Mouse (Mus musculus): Measurements from ENCODE around the gene Sema3g. TPM values are rescaled to one million over a fixed set of nuclear protein-coding genes. Genes with fewer than 3 reads are reported as not detected.

Sema3g gene
- polyA plus RNA-seq, 1 experiment = not detected

DNA sequence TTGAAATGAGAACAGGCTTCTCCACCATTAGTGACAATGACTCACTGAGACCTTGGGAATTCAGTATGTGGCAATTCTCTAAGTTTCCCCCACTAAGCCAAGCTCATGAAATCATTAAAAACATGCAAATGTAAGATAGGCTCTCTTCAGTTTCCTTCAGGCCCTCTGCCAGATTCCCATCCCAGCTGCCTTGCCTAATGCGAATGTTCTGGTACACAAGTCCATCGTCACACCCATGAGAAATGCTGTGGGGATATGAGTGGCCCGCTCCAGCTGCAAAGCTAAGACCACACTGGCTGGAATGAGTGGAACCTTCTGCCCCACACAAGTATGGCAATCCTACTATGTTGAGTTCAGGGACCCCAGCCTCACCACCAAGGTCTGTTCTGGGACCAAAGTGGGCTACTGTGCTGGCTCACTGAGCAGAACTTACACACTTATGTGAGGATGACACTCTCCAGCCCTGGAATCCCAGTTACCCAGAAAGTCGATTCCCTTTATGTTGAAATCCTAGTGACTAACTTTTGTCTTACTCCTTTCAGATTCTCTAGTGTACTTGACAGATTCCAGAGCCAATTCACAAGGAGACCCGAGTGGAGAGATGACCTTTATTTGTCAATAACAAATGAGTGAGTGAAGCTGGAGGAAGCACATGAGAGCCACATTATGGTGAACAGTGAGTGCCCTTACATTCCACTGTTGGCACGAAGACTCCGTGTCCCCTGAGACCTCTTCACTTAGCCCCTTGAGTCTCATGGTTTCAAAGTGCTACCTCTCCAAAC, 19.6 kb downstream of the Sema3g start:
- no peak for TF ChIP-seq GATA1 (IDR thresholded peaks at IDR 0.05; ENCODE audit: low read length)

DNA sequence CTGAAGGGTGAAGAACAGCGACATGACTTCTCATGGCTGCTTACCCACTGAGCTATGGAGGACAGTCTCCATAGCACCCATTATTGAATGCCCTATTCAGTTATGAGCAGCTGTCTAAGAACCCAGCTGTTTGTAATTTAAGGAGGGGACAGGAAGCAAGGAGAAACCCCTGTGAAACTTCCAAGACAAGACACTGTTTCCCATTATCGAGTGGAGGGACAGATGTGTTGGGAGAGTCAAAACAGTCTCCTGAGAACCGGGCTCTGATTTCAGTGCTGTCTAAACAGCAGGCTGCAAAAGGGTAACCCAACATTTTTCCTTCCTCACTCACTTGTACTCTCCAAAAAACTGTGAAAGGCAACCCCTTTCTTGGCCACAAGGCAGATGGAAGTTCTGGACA, 22.9 kb downstream of the Sema3g start:
- TF ChIP-seq GATA1 (IDR thresholded peaks at IDR 0.05; ENCODE audit: low read length) = no peak

DNA sequence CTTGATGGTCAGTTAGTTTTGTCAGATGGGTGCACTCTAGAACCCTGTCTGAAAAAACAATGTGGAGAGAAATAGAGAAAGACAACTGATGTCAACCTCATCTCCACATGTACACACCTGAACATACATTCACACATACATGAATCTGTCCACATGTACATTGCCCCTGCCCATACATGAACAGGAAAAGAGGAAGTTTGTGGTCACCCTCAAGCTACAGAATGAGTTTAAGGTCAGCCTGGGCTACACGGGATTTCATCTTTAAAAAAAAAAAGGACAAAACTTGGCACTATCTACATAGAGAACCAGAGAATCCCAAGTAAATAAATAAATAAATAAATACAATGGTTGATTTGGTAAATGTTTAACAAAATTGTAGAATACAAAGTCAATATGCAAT, 27.1 kb downstream of the Sema3g start:
- TF ChIP-seq GATA1 (IDR thresholded peaks at IDR 0.05; ENCODE audit: low read length) = no peak

DNA sequence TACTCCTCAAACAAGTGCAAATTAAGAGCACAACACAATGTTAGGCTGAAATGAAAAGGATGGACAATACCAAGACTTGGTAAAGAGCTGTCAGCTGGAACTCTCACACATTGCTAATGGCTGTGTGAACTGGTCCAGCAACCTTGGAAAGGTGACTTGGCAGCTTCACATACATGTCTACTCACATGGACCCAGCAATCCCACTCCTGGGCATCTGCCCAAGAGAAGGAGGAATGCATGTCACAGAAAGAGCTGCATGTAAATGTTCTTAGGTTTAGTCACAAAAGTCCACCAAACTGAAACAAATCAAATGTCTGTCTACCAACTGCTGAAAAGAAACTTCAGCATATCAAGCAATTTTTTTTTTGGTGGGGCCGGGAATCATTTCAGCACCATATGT, 28.3 kb downstream of the Sema3g start:
- no peak for TF ChIP-seq GATA1 (IDR thresholded peaks at IDR 0.05; ENCODE audit: low read length)

DNA sequence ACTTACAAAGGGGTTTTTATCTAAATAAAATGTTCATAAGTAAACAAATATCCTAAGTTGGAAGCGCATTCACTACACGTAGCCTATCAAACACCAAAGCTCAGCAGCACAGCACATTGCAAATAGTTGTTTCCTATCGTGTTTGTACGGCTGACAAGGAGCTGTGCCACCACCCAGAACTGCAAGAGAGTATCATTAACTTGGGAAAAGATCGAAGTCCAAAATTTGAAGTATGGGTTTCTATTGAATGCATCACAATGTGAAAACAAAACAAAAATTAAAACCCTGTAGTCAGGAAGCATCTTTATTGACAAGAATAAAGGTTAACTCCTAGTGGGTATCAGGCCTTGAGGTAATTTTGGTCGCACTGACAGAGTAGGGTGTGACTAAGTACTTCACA, 30.7 kb downstream of the Sema3g start:
- no peak for TF ChIP-seq GATA1 (IDR thresholded peaks at IDR 0.05; ENCODE audit: low read length)

DNA sequence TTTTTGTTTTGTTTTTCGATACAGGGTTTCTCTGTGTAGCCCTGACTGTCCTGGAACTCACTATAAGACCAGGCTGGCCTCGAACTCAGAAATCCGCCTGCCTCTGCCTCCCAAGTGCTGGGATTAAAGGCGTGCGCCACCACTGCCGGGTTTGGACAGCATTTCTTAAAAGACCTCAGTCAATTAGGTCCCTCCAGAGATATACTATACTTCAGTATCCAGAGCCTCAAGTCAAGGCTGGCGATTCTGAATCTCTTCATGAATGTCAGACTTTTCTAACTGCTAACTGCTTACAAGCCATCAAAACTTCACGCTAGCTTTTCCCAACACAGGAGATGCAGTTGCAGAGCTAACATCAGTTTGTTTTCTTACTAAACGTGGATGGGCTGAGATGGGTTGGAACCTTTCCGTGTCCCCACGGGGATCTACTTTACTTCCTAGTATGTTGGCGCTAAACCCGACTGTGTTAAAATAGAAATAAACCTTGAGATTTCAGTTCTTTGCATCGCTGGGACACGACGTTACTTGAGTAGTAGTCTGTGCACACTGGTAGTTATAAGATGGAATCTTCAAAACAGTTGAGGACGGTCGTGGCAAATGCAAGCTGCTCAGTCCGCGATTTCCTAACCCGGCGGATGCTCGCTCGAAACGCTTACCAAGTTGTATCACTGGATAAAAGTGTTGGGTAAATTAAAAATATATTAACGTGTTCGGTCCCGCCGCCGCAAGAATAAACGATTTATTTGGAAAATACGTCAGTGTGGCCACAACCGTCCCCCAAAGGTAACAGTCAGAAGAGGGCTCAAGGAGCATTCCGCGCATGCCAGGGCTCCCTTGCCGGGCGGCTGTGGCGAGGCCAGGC, 32.8 kb downstream of the Sema3g start:
- no peak for TF ChIP-seq GATA1 (IDR thresholded peaks at IDR 0.05; ENCODE audit: low read length)

DNA sequence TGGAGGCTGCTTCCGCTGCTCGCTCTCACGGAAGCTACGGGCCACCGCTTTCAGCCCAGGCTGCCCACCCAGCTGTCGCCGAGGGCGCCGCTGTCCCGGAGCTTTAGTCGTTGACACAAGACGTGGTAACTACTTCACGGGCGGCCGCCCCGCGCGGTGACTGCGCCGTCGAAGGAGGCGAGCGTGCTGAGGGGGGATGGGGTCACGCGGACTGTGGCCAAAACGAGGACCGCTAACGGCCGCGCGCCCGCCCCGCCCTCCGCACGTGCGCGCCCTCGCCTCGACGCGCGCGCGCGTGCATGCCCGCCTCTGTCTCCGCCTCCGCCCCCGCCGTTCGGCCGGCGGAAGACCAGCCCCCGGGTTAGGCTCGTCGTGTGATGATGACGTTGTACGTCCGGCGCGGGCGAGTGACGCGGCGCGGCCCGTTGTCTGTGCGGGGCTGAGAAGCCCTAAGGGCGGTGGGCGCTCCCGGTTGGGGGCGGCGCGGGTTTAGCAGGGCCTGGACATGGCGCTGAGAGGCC, 33.5 kb downstream of the Sema3g start, which contains the start of the genes Phf7 and Bap1:
Gene Phf7, minus strand, starts transcription at position 234 of the 521 bp plus-strand sequence.
Gene Bap1, plus strand, starts transcription at position 367 of the 521 bp plus-strand sequence.
- TF ChIP-seq GATA1 (IDR thresholded peaks at IDR 0.05; ENCODE audit: low read length) = no peak

DNA sequence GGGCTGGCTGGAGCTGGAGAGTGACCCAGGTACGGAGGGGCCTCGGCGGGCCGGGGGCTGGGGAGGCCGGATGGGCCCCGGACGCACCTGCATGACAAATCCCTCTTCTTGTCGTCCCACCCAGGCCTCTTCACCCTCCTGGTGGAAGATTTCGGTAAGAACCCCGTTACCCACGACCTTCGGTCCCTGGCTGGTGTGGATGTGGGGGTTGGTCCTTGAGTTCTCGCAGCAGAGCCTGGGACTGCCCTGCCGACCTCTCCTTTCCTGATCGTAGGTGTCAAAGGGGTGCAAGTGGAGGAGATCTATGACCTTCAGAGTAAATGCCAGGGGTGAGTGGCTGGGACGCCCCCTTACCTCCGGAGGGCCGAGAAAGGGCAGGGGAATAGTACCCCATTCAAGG, 34.0 kb downstream of the Sema3g start:
- TF ChIP-seq GATA1 (IDR thresholded peaks at IDR 0.05; ENCODE audit: low read length) = no peak

DNA sequence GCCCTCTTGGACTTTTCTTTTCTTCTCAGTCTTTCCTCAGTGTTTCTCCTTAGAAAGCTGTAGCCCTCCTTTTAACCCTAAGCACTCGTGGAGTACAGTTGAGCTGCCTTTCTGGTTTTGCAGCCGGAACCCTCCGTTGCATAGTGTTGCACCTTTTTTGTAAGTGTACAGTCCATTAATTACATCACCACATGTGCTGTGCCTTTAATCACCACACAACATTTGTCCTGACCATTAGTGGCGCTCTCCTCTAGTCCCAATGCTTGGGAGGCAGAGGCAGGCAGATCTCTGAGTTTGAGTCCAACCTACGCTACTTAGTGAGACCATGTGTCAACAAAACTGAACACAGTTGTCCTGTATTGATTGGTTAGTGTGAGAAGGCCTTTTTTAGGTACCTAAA, 34.4 kb downstream of the Sema3g start:
- TF ChIP-seq GATA1 (IDR thresholded peaks at IDR 0.05; ENCODE audit: low read length) = no peak

DNA sequence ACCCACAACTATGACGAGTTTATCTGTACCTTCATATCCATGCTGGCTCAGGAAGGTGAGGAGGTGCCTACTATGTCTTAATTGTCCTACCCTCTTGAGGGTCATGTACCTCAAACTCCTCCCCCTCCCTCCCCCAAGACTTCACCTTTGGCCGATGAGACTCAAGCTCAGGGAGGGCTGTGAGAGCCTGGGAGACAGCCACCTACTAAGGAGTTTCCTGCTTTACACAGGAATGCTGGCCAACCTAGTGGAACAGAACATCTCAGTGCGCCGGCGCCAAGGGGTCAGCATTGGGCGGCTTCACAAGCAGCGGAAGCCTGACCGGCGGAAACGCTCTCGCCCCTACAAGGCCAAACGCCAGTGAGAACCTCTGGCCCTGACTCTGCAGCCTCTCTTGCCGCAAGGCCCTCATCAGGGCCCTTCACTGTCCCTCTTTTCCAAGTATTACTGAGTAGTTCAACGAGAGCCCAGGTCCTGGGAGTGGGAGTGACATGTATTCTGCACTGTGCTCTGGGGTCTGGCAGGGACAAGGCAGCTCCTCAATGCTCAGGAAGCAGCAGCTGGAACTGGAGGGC, 40.9 kb downstream of the Sema3g start:
- TF ChIP-seq GATA1 (IDR thresholded peaks at IDR 0.05; ENCODE audit: low read length) = no peak

DNA sequence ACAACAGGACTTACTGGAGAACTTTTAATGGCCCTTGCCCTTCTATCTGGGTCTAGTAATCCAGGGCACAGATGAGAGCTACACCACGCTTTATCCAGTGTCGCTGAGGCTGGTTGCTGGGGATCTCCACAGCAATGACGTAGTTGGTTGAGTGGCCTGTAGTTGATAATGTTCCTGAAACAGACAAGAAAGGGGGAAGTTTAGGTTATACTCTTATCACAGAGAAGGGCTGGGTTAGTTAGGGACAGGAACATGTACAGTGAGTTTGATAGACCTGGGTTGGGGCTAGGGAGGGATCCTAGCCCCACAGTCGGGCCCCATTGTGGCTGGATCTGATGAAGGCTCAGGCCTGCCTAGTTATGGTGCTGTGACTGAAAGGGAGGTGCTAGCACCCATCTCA, 42.7 kb downstream of the Sema3g start:
- TF ChIP-seq GATA1 (IDR thresholded peaks at IDR 0.05; ENCODE audit: low read length) = peak; percentile 95

DNA sequence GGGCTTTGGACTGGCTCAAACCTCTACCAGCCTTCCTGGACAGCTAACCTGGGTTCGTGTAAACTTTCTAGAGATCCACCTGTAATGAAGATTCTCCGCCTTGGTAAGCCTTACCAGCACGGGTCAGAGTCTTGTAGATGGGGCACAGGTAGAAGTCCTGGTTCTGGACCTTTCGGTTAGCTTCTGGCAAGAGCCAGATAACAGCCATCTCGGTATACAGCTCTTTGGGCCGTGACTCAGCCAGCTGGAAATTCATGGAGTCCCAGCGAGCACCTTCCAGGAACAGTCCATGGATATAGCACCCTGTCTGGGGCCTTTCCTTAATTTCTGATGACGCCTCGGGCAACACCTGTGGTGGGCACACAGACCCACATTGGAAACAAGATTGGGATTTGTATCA, 43.3 kb downstream of the Sema3g start:
- no peak for TF ChIP-seq GATA1 (IDR thresholded peaks at IDR 0.05; ENCODE audit: low read length)

DNA sequence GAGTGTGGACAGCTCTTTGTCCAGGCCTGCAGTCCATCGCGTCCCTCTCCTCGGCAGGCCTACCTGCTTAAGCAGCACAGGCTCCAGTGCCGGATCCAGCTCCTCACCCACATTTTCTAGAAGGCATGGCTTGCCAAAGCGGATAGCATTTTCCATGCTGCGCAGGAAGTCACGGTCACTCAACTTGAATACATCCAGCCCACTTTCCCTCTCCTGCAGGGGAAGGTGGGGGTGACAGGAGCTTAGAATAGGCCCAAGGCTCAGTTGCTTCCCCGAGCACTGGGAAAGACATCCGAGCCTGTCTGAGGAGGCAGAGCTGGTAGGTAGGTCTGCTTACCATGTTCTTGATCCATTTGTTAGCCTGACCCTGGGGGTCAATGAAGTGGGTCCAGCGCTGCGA, 50.0 kb downstream of the Sema3g start:
- TF ChIP-seq GATA1 (IDR thresholded peaks at IDR 0.05; ENCODE audit: low read length) = no peak

DNA sequence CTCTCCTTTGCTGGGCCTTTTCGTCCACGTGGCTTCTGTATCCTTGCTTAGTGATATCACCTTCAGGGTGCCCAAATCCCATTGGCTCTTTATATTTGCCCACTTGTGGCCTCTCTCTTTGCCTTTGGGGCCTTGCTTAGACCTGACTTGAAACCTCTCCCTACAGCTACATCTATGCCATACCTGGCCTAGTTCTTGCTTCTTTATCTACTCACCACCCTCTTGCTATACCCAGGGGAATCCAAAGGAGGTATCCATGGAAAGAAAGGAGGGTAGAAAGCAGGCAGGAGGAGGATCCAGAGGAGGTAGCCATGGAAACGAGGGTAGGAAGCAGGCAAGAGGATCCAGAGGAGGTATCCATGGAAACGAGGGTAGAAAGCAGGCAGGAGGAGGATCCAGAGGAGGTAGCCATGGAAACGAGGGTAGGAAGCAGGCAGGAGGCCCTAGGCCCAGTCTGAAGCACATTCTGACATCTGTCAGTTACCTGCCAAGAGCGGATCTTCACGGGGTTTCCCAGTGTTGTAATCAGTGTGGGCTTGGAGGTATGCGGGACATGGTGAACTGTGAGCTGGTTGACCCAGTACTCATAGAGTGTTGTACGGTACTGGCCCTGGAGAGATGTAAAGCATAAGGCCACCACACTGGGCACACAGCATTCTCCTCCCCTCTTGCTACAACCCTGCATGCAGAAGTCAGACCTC, 50.8 kb downstream of the Sema3g start:
- no peak for TF ChIP-seq GATA1 (IDR thresholded peaks at IDR 0.05; ENCODE audit: low read length)

DNA sequence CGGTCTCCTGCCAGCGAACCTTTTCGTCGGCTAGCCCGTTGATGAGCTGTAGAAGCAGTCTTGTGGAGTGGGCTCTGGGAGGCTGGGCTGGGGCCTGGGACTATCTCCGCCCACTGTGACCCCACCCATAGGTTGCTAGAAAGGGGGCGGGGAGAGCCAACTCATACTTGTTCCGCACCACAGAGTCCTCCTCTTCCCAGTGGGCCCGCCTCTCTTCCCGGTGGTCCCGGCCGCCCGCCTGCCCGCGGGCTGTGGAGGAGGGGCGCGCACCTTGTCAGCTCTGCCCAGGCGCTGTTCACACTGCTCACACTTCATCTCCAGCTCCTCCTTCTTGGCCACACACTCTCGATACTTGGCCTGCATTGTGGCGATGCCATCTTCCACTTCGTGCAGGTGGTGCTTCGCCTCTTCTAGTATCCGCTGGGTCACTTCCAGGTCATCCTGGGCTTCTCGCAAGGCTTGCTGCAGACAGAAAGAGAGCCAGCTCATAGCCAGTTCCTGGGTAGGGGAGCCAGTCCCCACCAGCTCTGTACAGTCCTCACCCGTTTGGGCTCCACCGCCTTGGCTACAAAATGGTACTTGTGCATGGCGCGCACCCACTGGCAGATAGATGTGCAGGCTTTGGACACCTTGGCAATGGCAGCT, 51.9 kb downstream of the Sema3g start:
- TF ChIP-seq GATA1 (IDR thresholded peaks at IDR 0.05; ENCODE audit: low read length) = no peak

All from G1E-ER4 (cell line).